Mouse (Mus musculus) thymus, postnatal 0 days (tissue): ENCODE data around the gene Tenm2. TPM values are rescaled to one million over a fixed set of nuclear protein-coding genes. Genes with fewer than 3 reads are reported as not detected.

Source experiments
- DNase-seq: peaks from one replicate; pipeline ENCODE4 v3.0.0-alpha.2; 2015; ENCODE audit warnings: low spot score
- polyA plus RNA-seq: library from polyadenylated mRNA; unstranded; fragments of >200 nt; fragmentation: Nextera tagmentation; extraction: Ambion mirVana; gene quantifications from 2 replicates; pipeline ENCODE4 v1.2.1, GENCODE M21; 2015

Tenm2 gene
- polyA plus RNA-seq, 1 experiment from 2014 or later: 1.2 TPM

- no peak for DNase-seq
Measured at GRCm38 (mm10) chr11:36280533-36280932, 955.2 kb downstream of the Tenm2 start.

GRCm38 (mm10) chr11:36277903-36278215 lies 957.9 kb downstream of the Tenm2 start:
- DNase-seq: no peak

- DNase-seq: no peak
Measured at GRCm38 (mm10) chr11:36277192-36277902, 958.4 kb downstream of the Tenm2 start.

GRCm38 (mm10) chr11:36276015-36276414 lies 959.7 kb downstream of the Tenm2 start:
- DNase-seq: no peak

GRCm38 (mm10) chr11:36272149-36272548 lies 963.6 kb downstream of the Tenm2 start:
- DNase-seq: no peak

- DNase-seq: no peak
Measured at GRCm38 (mm10) chr11:36269945-36270344, 965.8 kb downstream of the Tenm2 start.

- DNase-seq: no peak
Measured at GRCm38 (mm10) chr11:36264776-36265466, 970.8 kb downstream of the Tenm2 start.

- no peak for DNase-seq
Measured at GRCm38 (mm10) chr11:36263840-36264239, 971.9 kb downstream of the Tenm2 start.

GRCm38 (mm10) chr11:36257187-36257586 lies 978.6 kb downstream of the Tenm2 start:
- no peak for DNase-seq

GRCm38 (mm10) chr11:36256747-36257146 lies 979.0 kb downstream of the Tenm2 start:
- DNase-seq: no peak

GRCm38 (mm10) chr11:36254019-36254418 lies 981.7 kb downstream of the Tenm2 start:
- DNase-seq: no peak

- no peak for DNase-seq
Measured at GRCm38 (mm10) chr11:36250111-36250510, 985.7 kb downstream of the Tenm2 start.

- DNase-seq: no peak
Measured at GRCm38 (mm10) chr11:36246152-36246551, 989.6 kb downstream of the Tenm2 start.

- DNase-seq: no peak
Measured at GRCm38 (mm10) chr11:36244491-36244882, 991.3 kb downstream of the Tenm2 start.

GRCm38 (mm10) chr11:36243747-36244490 lies 991.8 kb downstream of the Tenm2 start:
- DNase-seq: no peak

- no peak for DNase-seq
Measured at GRCm38 (mm10) chr11:36238890-36239289, 996.9 kb downstream of the Tenm2 start.

GRCm38 (mm10) chr11:36228654-36229053 lies 1007.1 kb downstream of the Tenm2 start:
- no peak for DNase-seq

GRCm38 (mm10) chr11:36228196-36228595 lies 1007.6 kb downstream of the Tenm2 start:
- no peak for DNase-seq

- DNase-seq: no peak
Measured at GRCm38 (mm10) chr11:36226061-36226460, 1009.7 kb downstream of the Tenm2 start.

GRCm38 (mm10) chr11:36223716-36224439 lies 1011.9 kb downstream of the Tenm2 start:
- no peak for DNase-seq

- DNase-seq: no peak
Measured at GRCm38 (mm10) chr11:36222071-36222470, 1013.7 kb downstream of the Tenm2 start.
